Mouse (Mus musculus): ENCODE measurements around the gene Adat3.

- no peak for TF ChIP-seq CTCF (IDR thresholded peaks at IDR 0.05; ENCODE audit: extremely low read depth, insufficient read depth, insufficient read length, insufficient replicate concordance)
- TF ChIP-seq POLR2A (IDR thresholded peaks at IDR 0.05; ENCODE audit: low read depth, low read length), result no peak
These were observed 26.8 kb upstream of the Adat3 start for GRCm38 (mm10) chr10:80575925-80576324.

Data from spleen, adult 2 months (tissue).